Mouse (Mus musculus): ENCODE measurements around the gene Prima1. TPM values are rescaled to one million over a fixed set of nuclear protein-coding genes. Genes with fewer than 3 reads are reported as not detected.

Prima1 gene
- polyA plus RNA-seq, 1 experiment from 2014 or later, result 3.5 TPM

GRCm38 (mm10) chr12:103189771-103190170, 52.2 kb downstream of the Prima1 start:
- no peak overlapping the region for H3K4me2 ChIP-seq (replicated peaks; ENCODE audit: low read depth, low read length)
- no peak overlapping the region for H3K9ac ChIP-seq (replicated peaks; ENCODE audit: low read depth, low read length)
- no peak overlapping the region for H3K4me3 ChIP-seq (ENCODE audit: low read depth, low read length)
- H3K36me3 ChIP-seq (ENCODE audit: control insufficient read depth, insufficient read depth, low read length), result no peaks in the 10 kb centered on the region
- no peaks in the 10 kb centered on the region for H3K27me3 ChIP-seq (ENCODE audit: control insufficient read depth, insufficient read depth, low read length)
- no peaks in the 10 kb centered on the region for H3K9me3 ChIP-seq (ENCODE audit: control insufficient read depth, low read depth, low read length)
- no peaks in the 10 kb centered on the region for H3K4me1 ChIP-seq (ENCODE audit: control insufficient read depth, insufficient read depth, low read length)
- H3K27ac ChIP-seq (ENCODE audit: low read length), result no peak overlapping the region
- no peak for ATAC-seq (ENCODE audit: insufficient number of reproducible peaks, insufficient read depth, low FRiP score, low read depth)
- WGBS, result 77% methylated on average over 12 of the region's 12 CpGs

DNA sequence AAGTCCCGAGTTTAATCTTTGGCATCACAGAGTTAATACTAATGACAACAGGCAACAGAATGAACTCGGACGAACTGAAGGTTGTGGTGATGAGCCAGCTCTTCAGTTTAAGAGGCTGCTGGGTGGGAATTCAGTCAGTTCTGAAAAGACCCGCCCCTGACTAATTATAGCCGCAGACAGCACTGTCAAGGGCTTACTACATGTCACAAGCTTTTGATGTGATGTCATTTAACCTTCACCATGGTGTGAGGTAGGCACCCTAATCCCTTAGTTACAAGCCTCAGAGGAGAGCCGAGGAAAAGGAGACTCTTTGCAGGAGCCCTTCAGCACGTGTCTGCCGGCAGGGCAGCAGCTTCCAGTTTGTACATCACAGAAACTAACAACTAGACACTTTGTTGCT, 53.7 kb downstream of the Prima1 start:
- Histone ChIP-seq H3K4me3 (ENCODE audit: low read depth, low read length) (no peak overlapping the region), H3K36me3 (ENCODE audit: control insufficient read depth, insufficient read depth, low read length) (no peaks in the 10 kb centered on the region), H3K27ac (ENCODE audit: low read length) (no peak overlapping the region), H3K27me3 (ENCODE audit: control insufficient read depth, insufficient read depth, low read length) (no peaks in the 10 kb centered on the region), H3K9me3 (ENCODE audit: control insufficient read depth, low read depth, low read length) (no peaks in the 10 kb centered on the region), H3K4me2 (replicated peaks; ENCODE audit: low read depth, low read length) (no peak overlapping the region), H3K9ac (replicated peaks; ENCODE audit: low read depth, low read length) (no peak overlapping the region), H3K4me1 (ENCODE audit: control insufficient read depth, insufficient read depth, low read length) (no peaks in the 10 kb centered on the region)
- WGBS, result 64% methylated on average over 8 of the region's 8 CpGs
- ATAC-seq (ENCODE audit: insufficient number of reproducible peaks, insufficient read depth, low FRiP score, low read depth), result no peak

DNA sequence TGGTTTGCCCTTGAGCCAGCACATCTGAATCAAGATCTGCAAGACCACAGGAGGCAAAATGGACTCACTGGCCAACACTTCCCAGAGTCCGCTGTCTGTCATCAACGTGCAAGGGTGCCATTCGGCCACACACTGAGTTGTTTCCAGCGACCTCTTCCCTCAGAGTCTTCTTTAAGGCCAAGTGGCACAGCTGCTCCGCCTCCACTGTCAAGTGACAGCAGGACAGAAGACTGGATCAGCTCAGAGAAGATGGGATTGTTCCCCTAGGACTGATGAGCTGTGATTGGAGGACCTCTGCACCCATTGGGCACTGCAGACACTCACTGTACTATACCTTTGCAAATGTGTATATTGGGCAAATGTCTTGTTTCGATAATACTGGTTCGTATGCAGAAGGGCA, 54.9 kb downstream of the Prima1 start:
- Histone ChIP-seq H3K4me3 (ENCODE audit: low read depth, low read length) (no peak overlapping the region), H3K36me3 (ENCODE audit: control insufficient read depth, insufficient read depth, low read length) (no peaks in the 10 kb centered on the region), H3K9ac (replicated peaks; ENCODE audit: low read depth, low read length) (no peak overlapping the region), H3K4me2 (replicated peaks; ENCODE audit: low read depth, low read length) (no peak overlapping the region), H3K4me1 (ENCODE audit: control insufficient read depth, insufficient read depth, low read length) (no peaks in the 10 kb centered on the region), H3K27me3 (ENCODE audit: control insufficient read depth, insufficient read depth, low read length) (no peaks in the 10 kb centered on the region), H3K9me3 (ENCODE audit: control insufficient read depth, low read depth, low read length) (no peaks in the 10 kb centered on the region), H3K27ac (ENCODE audit: low read length) (no peak overlapping the region)
- no peak for ATAC-seq (ENCODE audit: insufficient number of reproducible peaks, insufficient read depth, low FRiP score, low read depth)
- 82% methylated on average over 7 of the region's 7 CpGs for WGBS

- ATAC-seq (ENCODE audit: insufficient number of reproducible peaks, insufficient read depth, low FRiP score, low read depth), result no peak
- no peaks in the 10 kb centered on the region for H3K36me3 ChIP-seq (ENCODE audit: control insufficient read depth, insufficient read depth, low read length)
- no peaks in the 10 kb centered on the region for H3K27me3 ChIP-seq (ENCODE audit: control insufficient read depth, insufficient read depth, low read length)
- H3K4me1 ChIP-seq (ENCODE audit: control insufficient read depth, insufficient read depth, low read length), result no peaks in the 10 kb centered on the region
- H3K4me3 ChIP-seq (ENCODE audit: low read depth, low read length), result no peak overlapping the region
- WGBS, result 14% methylated on average over 7 of the region's 7 CpGs
- no peaks in the 10 kb centered on the region for H3K9me3 ChIP-seq (ENCODE audit: control insufficient read depth, low read depth, low read length)
- H3K27ac ChIP-seq (ENCODE audit: low read length), result no peak overlapping the region
- H3K4me2 ChIP-seq (replicated peaks; ENCODE audit: low read depth, low read length), result no peak overlapping the region
- H3K9ac ChIP-seq (replicated peaks; ENCODE audit: low read depth, low read length), result no peak overlapping the region
These were observed 58.9 kb downstream of the Prima1 start for GRCm38 (mm10) chr12:103183057-103183456.

GRCm38 (mm10) chr12:103168892-103169291, 73.1 kb downstream of the Prima1 start:
- Histone ChIP-seq H3K27ac (ENCODE audit: low read length) (no peak overlapping the region), H3K4me3 (ENCODE audit: low read depth, low read length) (no peak overlapping the region), H3K4me2 (replicated peaks; ENCODE audit: low read depth, low read length) (no peak overlapping the region), H3K4me1 (ENCODE audit: control insufficient read depth, insufficient read depth, low read length) (no peaks in the 10 kb centered on the region), H3K36me3 (ENCODE audit: control insufficient read depth, insufficient read depth, low read length) (no peaks in the 10 kb centered on the region), H3K9me3 (ENCODE audit: control insufficient read depth, low read depth, low read length) (no peaks in the 10 kb centered on the region), H3K9ac (replicated peaks; ENCODE audit: low read depth, low read length) (no peak overlapping the region), H3K27me3 (ENCODE audit: control insufficient read depth, insufficient read depth, low read length) (no peaks in the 10 kb centered on the region)
- no peak for ATAC-seq (ENCODE audit: insufficient number of reproducible peaks, insufficient read depth, low FRiP score, low read depth)
- 46% methylated on average over 12 of the region's 12 CpGs for WGBS

- Histone ChIP-seq H3K9ac (replicated peaks; ENCODE audit: low read depth, low read length) (no peak overlapping the region), H3K4me3 (ENCODE audit: low read depth, low read length) (no peak overlapping the region), H3K36me3 (ENCODE audit: control insufficient read depth, insufficient read depth, low read length) (no peaks in the 10 kb centered on the region), H3K9me3 (ENCODE audit: control insufficient read depth, low read depth, low read length) (no peaks in the 10 kb centered on the region), H3K27me3 (ENCODE audit: control insufficient read depth, insufficient read depth, low read length) (no peaks in the 10 kb centered on the region), H3K4me2 (replicated peaks; ENCODE audit: low read depth, low read length) (no peak overlapping the region), H3K4me1 (ENCODE audit: control insufficient read depth, insufficient read depth, low read length) (no peaks in the 10 kb centered on the region), H3K27ac (ENCODE audit: low read length) (no peak overlapping the region; the same call in 1 of the 2 replicates)
- no peak for ATAC-seq (ENCODE audit: insufficient number of reproducible peaks, insufficient read depth, low FRiP score, low read depth)
- WGBS, result 59% methylated on average over 14 of the region's 14 CpGs
These were observed 77.6 kb downstream of the Prima1 start for GRCm38 (mm10) chr12:103164101-103165030.

DNA sequence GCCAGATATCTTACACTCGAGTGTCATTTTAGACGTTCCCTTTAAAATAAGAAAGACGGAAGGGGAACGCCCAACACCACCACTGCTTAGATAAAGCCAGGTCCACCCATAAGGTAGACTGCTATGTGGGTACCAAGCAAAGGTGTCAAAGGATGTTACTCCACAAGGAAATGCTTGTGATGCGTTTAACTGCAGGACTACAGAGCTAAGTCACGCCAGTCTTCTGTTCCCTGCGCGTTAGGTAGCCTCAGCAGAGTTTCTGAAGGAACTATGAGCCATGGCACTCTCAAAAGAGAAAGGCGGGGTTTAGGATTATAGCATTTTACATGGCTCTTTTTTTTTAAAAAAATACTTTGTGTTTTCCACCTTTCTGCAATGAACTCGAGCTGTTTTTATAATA, 78.4 kb downstream of the Prima1 start:
- Histone ChIP-seq H3K27ac (ENCODE audit: low read length) (no peak overlapping the region; the same call in 1 of the 2 replicates), H3K9ac (replicated peaks; ENCODE audit: low read depth, low read length) (no peak overlapping the region)
- 78% methylated on average over 10 of the region's 10 CpGs for WGBS

DNA sequence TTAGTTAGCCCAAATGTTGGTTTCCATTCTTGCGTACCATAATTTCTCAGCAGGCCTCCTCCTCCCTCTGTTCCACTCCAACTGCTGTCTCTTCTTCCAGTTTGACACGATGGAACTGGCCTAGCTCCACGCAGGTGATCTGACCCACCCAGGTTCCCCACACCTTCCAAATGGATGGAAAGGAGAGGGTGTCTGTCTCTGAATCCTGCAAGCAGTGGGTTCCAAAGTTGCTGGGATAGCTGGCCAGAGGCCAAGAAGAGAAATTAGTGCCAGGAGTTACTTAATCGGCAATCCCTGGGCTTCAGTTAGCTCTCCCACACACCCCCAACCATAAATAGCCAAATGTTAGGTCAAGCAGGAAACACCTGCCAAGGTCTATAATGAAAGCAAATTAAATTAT, 81.2 kb downstream of the Prima1 start:
- Histone ChIP-seq H3K9ac (replicated peaks; ENCODE audit: low read depth, low read length) (no peak overlapping the region), H3K4me1 (ENCODE audit: control insufficient read depth, insufficient read depth, low read length) (no peaks in the 10 kb centered on the region), H3K9me3 (ENCODE audit: control insufficient read depth, low read depth, low read length) (no peaks in the 10 kb centered on the region), H3K4me3 (ENCODE audit: low read depth, low read length) (no peak overlapping the region), H3K4me2 (replicated peaks; ENCODE audit: low read depth, low read length) (no peak overlapping the region), H3K27me3 (ENCODE audit: control insufficient read depth, insufficient read depth, low read length) (no peaks in the 10 kb centered on the region), H3K36me3 (ENCODE audit: control insufficient read depth, insufficient read depth, low read length) (no peaks in the 10 kb centered on the region), H3K27ac (ENCODE audit: low read length) (no peak overlapping the region)
- WGBS, result 85% methylated on average over 4 of the region's 4 CpGs
- no peak for ATAC-seq (ENCODE audit: insufficient number of reproducible peaks, insufficient read depth, low FRiP score, low read depth)

More for the DNA sequence above, 78.4 kb downstream of the Prima1 start:
- Histone ChIP-seq H3K4me3 (ENCODE audit: low read depth, low read length) (no peak overlapping the region), H3K4me2 (replicated peaks; ENCODE audit: low read depth, low read length) (no peak overlapping the region), H3K9me3 (ENCODE audit: control insufficient read depth, low read depth, low read length) (no peaks in the 10 kb centered on the region), H3K36me3 (ENCODE audit: control insufficient read depth, insufficient read depth, low read length) (no peaks in the 10 kb centered on the region), H3K27me3 (ENCODE audit: control insufficient read depth, insufficient read depth, low read length) (no peaks in the 10 kb centered on the region), H3K4me1 (ENCODE audit: control insufficient read depth, insufficient read depth, low read length) (no peaks in the 10 kb centered on the region)
- ATAC-seq (ENCODE audit: insufficient number of reproducible peaks, insufficient read depth, low FRiP score, low read depth), result no peak

Measured in stomach, embryonic 14.5 days (tissue).